Mouse (Mus musculus): ENCODE data around the gene Mgat2. TPM values are rescaled to one million over a fixed set of nuclear protein-coding genes. Genes with fewer than 3 reads are reported as not detected.
A peak's percentile ranks its signal among the peaks of the same experiment; 100 is the strongest.

The Mgat2 gene
- polyA plus RNA-seq, 1 experiment from 2014 or later = 47.0 TPM

DNA sequence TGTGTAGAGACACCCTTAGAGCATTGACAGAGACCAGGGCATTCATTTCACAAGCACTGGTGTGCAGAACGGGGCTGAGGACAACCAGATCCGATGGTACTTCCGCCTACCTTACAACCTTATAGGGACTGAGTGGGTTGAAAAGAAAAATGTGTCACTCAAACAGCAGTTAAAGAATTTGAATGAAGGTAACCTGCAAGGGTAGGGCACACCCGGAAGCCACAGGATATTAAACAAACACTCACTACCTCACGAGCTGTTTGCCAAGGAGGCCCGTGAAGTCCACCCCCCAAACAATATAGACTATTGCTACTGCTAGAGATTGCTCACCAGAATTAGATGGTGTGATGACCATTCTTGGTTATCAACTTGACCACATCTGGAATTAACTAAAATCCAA, 51.8 kb downstream of the Mgat2 start:
- no peaks in the 10 kb centered on the region for H3K27me3 ChIP-seq (ENCODE audit: insufficient read depth, low read length)
- H3K4me2 ChIP-seq (replicated peaks; ENCODE audit: low read depth, low read length) = no peak overlapping the region
- H3K9me3 ChIP-seq (ENCODE audit: low read length) = no peaks in the 10 kb centered on the region
- no peak overlapping the region for H3K27ac ChIP-seq (ENCODE audit: low read length)
- H3K9ac ChIP-seq (replicated peaks; ENCODE audit: low read length) = no peak overlapping the region
- H3K4me3 ChIP-seq (ENCODE audit: low read length) = no peak overlapping the region
- ATAC-seq (ENCODE audit: low FRiP score, low TSS enrichment) = no peak
- WGBS = 91% methylated on average over 6 of the region's 6 CpGs
- H3K36me3 ChIP-seq (ENCODE audit: insufficient read depth, low read length) = no peaks in the 10 kb centered on the region
- H3K4me1 ChIP-seq (ENCODE audit: insufficient read depth, low read length) = peaks cover under 1% of the 10 kb centered on the region; the same call in 1 of the 2 replicates

Small RNA genes within 50 kb of the gene (microRNA-seq; reads per million reads assigned to microRNA genes)
- gene Gm47287 = not detected
- 1.7 reads per million, percentile 5 among the genes with 10 or more reads in this experiment for gene Gm47295

Other genes starting within 250 kb of the Mgat2 start
- 1,392 and 1,476 TPM in 2 replicates for gene Rps29, start 25.0 kb upstream of the Mgat2 start, polyA plus RNA-seq (2015; fragmentation: Nextera tagmentation; extraction: Ambion mirVana)
- 21.1 and 24.1 TPM in 2 replicates for gene Lrr1, start 15.3 kb upstream of the Mgat2 start, polyA plus RNA-seq (2015; fragmentation: Nextera tagmentation; extraction: Ambion mirVana)
- gene Rpl36al, start 74 bp upstream of the Mgat2 start, polyA plus RNA-seq (2015; fragmentation: Nextera tagmentation; extraction: Ambion mirVana) = 471 and 512 TPM in 2 replicates
- gene Gm49383, start 12.9 kb downstream of the Mgat2 start, polyA plus RNA-seq (2015; fragmentation: Nextera tagmentation; extraction: Ambion mirVana) = 32.6 and 34.2 TPM in 2 replicates
- gene Dnaaf2, start 14.3 kb downstream of the Mgat2 start, polyA plus RNA-seq (2015; fragmentation: Nextera tagmentation; extraction: Ambion mirVana) = 8.8 and 10.5 TPM in 2 replicates
- gene Gm49384, start 20.1 kb downstream of the Mgat2 start, polyA plus RNA-seq (2015; fragmentation: Nextera tagmentation; extraction: Ambion mirVana) = 26.8 and 28.7 TPM in 2 replicates
- gene Pole2, start 44.0 kb downstream of the Mgat2 start, polyA plus RNA-seq (2015; fragmentation: Nextera tagmentation; extraction: Ambion mirVana) = 26.2 and 26.4 TPM in 2 replicates
- gene Klhdc1, start 57.0 kb downstream of the Mgat2 start, polyA plus RNA-seq (2015; fragmentation: Nextera tagmentation; extraction: Ambion mirVana) = 5.9 and 9.9 TPM in 2 replicates
- 139 and 142 TPM in 2 replicates for gene Klhdc2, start 112.5 kb downstream of the Mgat2 start, polyA plus RNA-seq (2015; fragmentation: Nextera tagmentation; extraction: Ambion mirVana)
- gene Nemf, start 173.0 kb downstream of the Mgat2 start, polyA plus RNA-seq (2015; fragmentation: Nextera tagmentation; extraction: Ambion mirVana) = 80.3 and 92.7 TPM in 2 replicates
- 34.6 and 34.9 TPM in 2 replicates for gene Arf6, start 188.0 kb downstream of the Mgat2 start, polyA plus RNA-seq (2015; fragmentation: Nextera tagmentation; extraction: Ambion mirVana)
- gene Gm9887, start 188.3 kb downstream of the Mgat2 start, polyA plus RNA-seq (2015; fragmentation: Nextera tagmentation; extraction: Ambion mirVana) = 1.1 and 1.7 TPM in 2 replicates

Data from kidney, embryonic 16.5 days (tissue).